Comparison of ENCODE assay signal across 21 mouse cellular contexts in genomic region chr2:71834371-71834770, GRCm38 (mm10).
"Had no signal": no experiment of that assay in that cellular context is flagged by ENCODE, and none has a peak within 500 bp of the region (broad histone marks: within the 10 kb centered on the region; RNA-seq: fewer than 3 reads in every experiment).

No protein-coding gene starts in this region.

- H3K9ac ChIP-seq: liver, embryonic 15.5 days; liver, postnatal 0 days; lung, embryonic 15.5 days; midbrain, embryonic 12.5 days; midbrain, embryonic 15.5 days; neural tube, embryonic 13.5 days; neural tube, embryonic 15.5 days; stomach, embryonic 15.5 days had no signal

- H3K4me2 ChIP-seq: liver, embryonic 15.5 days; lung, embryonic 15.5 days; midbrain, embryonic 12.5 days; midbrain, embryonic 15.5 days; neural tube, embryonic 13.5 days; neural tube, embryonic 15.5 days; stomach, embryonic 15.5 days had no signal

- H3K9me3 ChIP-seq: liver, embryonic 15.5 days; lung, embryonic 15.5 days; megakaryocyte, embryonic 14.5 days; midbrain, embryonic 12.5 days; midbrain, embryonic 15.5 days; neural tube, embryonic 13.5 days; neural tube, embryonic 15.5 days; stomach, embryonic 15.5 days had no signal

- H3K4me3 ChIP-seq: liver, embryonic 15.5 days; lung, embryonic 15.5 days; megakaryocyte, embryonic 14.5 days; midbrain, embryonic 12.5 days; midbrain, embryonic 15.5 days; myocyte; neural tube, embryonic 13.5 days; neural tube, embryonic 15.5 days; stomach, embryonic 15.5 days had no signal

- H3K27ac ChIP-seq: liver, embryonic 15.5 days; lung, embryonic 15.5 days; macrophage; midbrain, embryonic 12.5 days; midbrain, embryonic 15.5 days; neural tube, embryonic 13.5 days; neural tube, embryonic 15.5 days; stomach, embryonic 15.5 days; stomach, postnatal 0 days had no signal

- H3K36me3 ChIP-seq: liver, embryonic 15.5 days; midbrain, embryonic 12.5 days; midbrain, embryonic 15.5 days; neural tube, embryonic 13.5 days; neural tube, embryonic 15.5 days; stomach, embryonic 15.5 days had no signal

- DNase-seq: liver, postnatal 0 days; lung, adult 2 months; lung, postnatal 14 days; lung, postnatal 36 days; retina, postnatal 1 day; right cerebral cortex, adult 18-20 months; thymus, adult 2 months; thymus, postnatal 25 days; thymus, postnatal 4 days had no signal

- H3K4me1 ChIP-seq: liver, embryonic 15.5 days; lung, embryonic 15.5 days; midbrain, embryonic 12.5 days; midbrain, embryonic 15.5 days; neural tube, embryonic 13.5 days; neural tube, embryonic 15.5 days; stomach, embryonic 15.5 days had no signal

- H3K27me3 ChIP-seq: liver, embryonic 15.5 days; lung, embryonic 15.5 days; megakaryocyte, embryonic 14.5 days; midbrain, embryonic 12.5 days; midbrain, embryonic 15.5 days; neural tube, embryonic 13.5 days; neural tube, embryonic 15.5 days; stomach, embryonic 15.5 days had no signal

- ATAC-seq: liver, postnatal 0 days; lung, postnatal 0 days; midbrain, embryonic 15.5 days had no signal
